Mouse (Mus musculus) A20 (cell line): Measurements from ENCODE around the gene Cxcr5.

ENCODE experiments used
- DNase-seq: peaks from one replicate; pipeline ENCODE4 v3.0.0-alpha.2; 2011; ENCODE audit warnings: low read depth, low spot score

Cxcr5 gene

GRCm38 (mm10) chr9:44494863-44495809, 66.5 kb downstream of the Cxcr5 start:
- no peak for DNase-seq

GRCm38 (mm10) chr9:44494261-44494862, 67.3 kb downstream of the Cxcr5 start:
- DNase-seq, result no peak

GRCm38 (mm10) chr9:44492631-44493461, 68.8 kb downstream of the Cxcr5 start:
- DNase-seq, result peak; percentile 79

- DNase-seq, result no peak
These were observed 70.3 kb downstream of the Cxcr5 start for GRCm38 (mm10) chr9:44491351-44491750.

- no peak for DNase-seq
These were observed 71.3 kb downstream of the Cxcr5 start for GRCm38 (mm10) chr9:44490086-44490967.

GRCm38 (mm10) chr9:44489651-44490085, 72.0 kb downstream of the Cxcr5 start:
- no peak for DNase-seq

GRCm38 (mm10) chr9:44488855-44489381, 72.8 kb downstream of the Cxcr5 start:
- DNase-seq, result no peak

GRCm38 (mm10) chr9:44488416-44488815, 73.3 kb downstream of the Cxcr5 start:
- DNase-seq, result no peak

- DNase-seq, result no peak
These were observed 74.2 kb downstream of the Cxcr5 start for GRCm38 (mm10) chr9:44487441-44487840.

GRCm38 (mm10) chr9:44486741-44487421, 74.8 kb downstream of the Cxcr5 start:
- no peak for DNase-seq

GRCm38 (mm10) chr9:44486335-44486734, 75.3 kb downstream of the Cxcr5 start:
- DNase-seq, result no peak

GRCm38 (mm10) chr9:44485516-44486161, 76.0 kb downstream of the Cxcr5 start:
- DNase-seq, result no peak

GRCm38 (mm10) chr9:44485105-44485515, 76.6 kb downstream of the Cxcr5 start:
- no peak for DNase-seq

- no peak for DNase-seq
These were observed 77.2 kb downstream of the Cxcr5 start for GRCm38 (mm10) chr9:44484311-44485104.

- peak; percentile 77 for DNase-seq
These were observed 78.1 kb downstream of the Cxcr5 start for GRCm38 (mm10) chr9:44483510-44484044.

- no peak for DNase-seq
These were observed 78.6 kb downstream of the Cxcr5 start for GRCm38 (mm10) chr9:44483041-44483509.

- DNase-seq, result peak; percentile 90
These were observed 79.1 kb downstream of the Cxcr5 start, which contains the start of gene Bcl9l for GRCm38 (mm10) chr9:44482552-44482951. Gene Bcl9l, plus strand, starts transcription at chr9:44482825.

- DNase-seq, result no peak
These were observed 79.6 kb downstream of the Cxcr5 start for GRCm38 (mm10) chr9:44482112-44482511.
